ENCODE assay signal across 28 mouse cellular contexts in genomic region chr4:47630427-47630826, GRCm38 (mm10).
"Had no signal": no experiment of that assay in that cellular context is flagged by ENCODE, and none has a peak within 500 bp of the region (broad histone marks: within the 10 kb centered on the region; RNA-seq: fewer than 3 reads in every experiment).

No protein-coding gene starts in this region.

- H3K4me2 ChIP-seq: embryonic facial prominence, embryonic 12.5 days; embryonic facial prominence, embryonic 13.5 days; embryonic facial prominence, embryonic 15.5 days; forebrain, embryonic 12.5 days; forebrain, embryonic 13.5 days; forebrain, embryonic 15.5 days had no signal

- H3K27me3 ChIP-seq: embryonic facial prominence, embryonic 12.5 days; embryonic facial prominence, embryonic 13.5 days; embryonic facial prominence, embryonic 15.5 days; forebrain, embryonic 12.5 days; forebrain, embryonic 13.5 days; forebrain, embryonic 15.5 days had no signal

- H3K27ac ChIP-seq: embryonic facial prominence, embryonic 10.5 days; embryonic facial prominence, embryonic 12.5 days; embryonic facial prominence, embryonic 13.5 days; embryonic facial prominence, embryonic 15.5 days; forebrain, embryonic 10.5 days; forebrain, embryonic 12.5 days; forebrain, embryonic 13.5 days; forebrain, embryonic 15.5 days; gastrocnemius, adult 2 months; heart, adult 2 months had no signal

- H3K9ac ChIP-seq: embryonic facial prominence, embryonic 12.5 days; embryonic facial prominence, embryonic 13.5 days; embryonic facial prominence, embryonic 15.5 days; forebrain, embryonic 12.5 days; forebrain, embryonic 13.5 days; forebrain, embryonic 15.5 days; forebrain, postnatal 0 days had no signal

- ATAC-seq: forebrain, embryonic 13.5 days; forebrain, embryonic 14.5 days; forebrain, embryonic 15.5 days; forebrain, embryonic 16.5 days; forebrain, postnatal 0 days had no signal

- H3K4me3 ChIP-seq: embryonic facial prominence, embryonic 10.5 days; embryonic facial prominence, embryonic 12.5 days; embryonic facial prominence, embryonic 13.5 days; embryonic facial prominence, embryonic 15.5 days; erythroblast, embryonic 14.5 days; forebrain, embryonic 10.5 days; forebrain, embryonic 12.5 days; forebrain, embryonic 13.5 days; forebrain, embryonic 15.5 days; gastrocnemius, adult 2 months; heart, adult 2 months had no signal

- H3K36me3 ChIP-seq: embryonic facial prominence, embryonic 10.5 days; embryonic facial prominence, embryonic 12.5 days; embryonic facial prominence, embryonic 13.5 days; embryonic facial prominence, embryonic 15.5 days; forebrain, embryonic 10.5 days; forebrain, embryonic 12.5 days; forebrain, embryonic 15.5 days had no signal

- H3K4me1 ChIP-seq: embryonic facial prominence, embryonic 12.5 days; embryonic facial prominence, embryonic 15.5 days; forebrain, embryonic 10.5 days; forebrain, embryonic 12.5 days; forebrain, embryonic 13.5 days; forebrain, embryonic 15.5 days had no signal

- H3K9me3 ChIP-seq: embryonic facial prominence, embryonic 10.5 days; embryonic facial prominence, embryonic 12.5 days; embryonic facial prominence, embryonic 13.5 days; embryonic facial prominence, embryonic 15.5 days; forebrain, embryonic 10.5 days; forebrain, embryonic 12.5 days; forebrain, embryonic 13.5 days; forebrain, embryonic 15.5 days had no signal

- DNase-seq: cerebellum, adult 18-20 months; cerebellum, adult 2 months; cerebellum, adult 8-10 months; cerebellum, adult 9-10 months; cerebellum, adult 9-11 months; cerebellum, postnatal 10 days; cerebellum, postnatal 14 days; cerebellum, postnatal 25 days; cerebellum, postnatal 36 days; embryo, embryonic 11 days; forebrain, postnatal 0 days; gastrocnemius, adult 2 months; gastrocnemius, postnatal 10 days; gastrocnemius, postnatal 14 days; gastrocnemius, postnatal 25 days; gastrocnemius, postnatal 36 days; heart, adult 2 months had no signal
